Mouse (Mus musculus) hindlimb bud, embryonic 11.5 days (tissue): ENCODE results near the gene Sstr3.

Experiments used
- DNase-seq: peaks from one replicate; pipeline ENCODE4 v3.0.0-alpha.2; 2012; ENCODE audit warnings: low read depth, low spot score; ENCODE audit errors: extremely low spot score

Sstr3 gene

DNA sequence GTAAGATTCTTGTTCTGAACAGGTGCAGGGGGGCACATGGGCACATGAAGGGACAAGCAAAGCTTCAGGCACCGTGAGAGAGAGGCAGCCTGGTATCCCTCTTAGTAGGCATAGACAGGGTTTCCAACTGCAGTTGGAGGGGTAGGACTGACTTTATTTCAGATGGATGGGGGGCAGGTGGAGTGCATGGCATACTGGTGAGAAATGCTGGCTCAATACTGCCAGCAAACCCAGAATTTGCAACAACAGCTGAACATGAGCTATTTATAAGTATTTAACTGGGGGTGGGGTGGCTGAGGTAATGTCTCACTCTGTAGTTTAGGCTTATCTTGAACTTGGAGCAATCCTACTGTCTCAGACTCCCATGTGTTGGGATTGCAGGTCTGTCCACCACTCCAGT lies 40.5 kb downstream of the Sstr3 start:
- DNase-seq: no peak

GRCm38 (mm10) chr15:78502437-78503132 lies 41.9 kb downstream of the Sstr3 start:
- DNase-seq: no peak

- no peak for DNase-seq
Measured at GRCm38 (mm10) chr15:78494968-78495406, 49.5 kb downstream of the Sstr3 start, which contains the start of gene Il2rb. Gene Il2rb, minus strand, starts transcription at chr15:78495271.

GRCm38 (mm10) chr15:78493401-78494010 lies 51.0 kb downstream of the Sstr3 start:
- no peak for DNase-seq

DNA sequence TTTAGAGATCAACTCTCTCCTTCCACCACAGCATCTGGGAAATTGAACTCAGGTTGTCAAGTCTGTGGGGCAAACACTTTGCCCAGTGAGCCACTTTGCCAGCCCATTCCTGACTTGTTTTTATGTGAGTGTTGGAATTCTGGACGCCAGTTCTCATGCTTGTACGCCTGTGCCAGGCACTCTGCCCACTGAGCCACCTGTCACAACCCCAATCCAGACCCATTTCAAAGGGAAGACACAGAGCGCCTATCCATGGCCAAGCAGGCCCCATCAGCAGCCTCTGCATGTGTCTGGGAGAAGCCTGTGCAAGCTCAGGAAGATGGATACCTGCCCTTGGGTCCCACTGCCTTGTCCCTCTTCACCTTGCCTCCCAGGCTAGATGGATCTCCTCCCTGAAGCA lies 53.2 kb downstream of the Sstr3 start:
- DNase-seq: no peak

DNA sequence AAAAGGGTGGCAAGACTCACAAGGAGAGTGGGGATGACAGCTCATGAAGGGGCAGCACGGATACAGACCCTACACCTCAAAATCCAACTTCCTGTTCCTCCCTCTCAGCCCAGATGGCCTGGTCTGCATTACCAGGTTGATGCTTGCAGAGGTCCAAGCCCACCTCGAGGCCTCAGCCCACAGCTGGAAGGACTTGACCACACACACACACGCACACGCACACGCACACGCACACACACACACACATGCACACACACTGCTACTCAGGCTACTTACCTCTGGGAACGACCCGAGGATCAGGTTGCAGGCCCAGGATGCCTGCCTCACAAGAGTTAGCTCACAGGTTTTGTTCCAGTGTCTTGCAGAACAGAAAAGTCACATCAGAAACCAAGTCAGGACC lies 54.6 kb downstream of the Sstr3 start:
- DNase-seq: no peak

- DNase-seq: no peak
Measured at GRCm38 (mm10) chr15:78489248-78489647, 55.2 kb downstream of the Sstr3 start.

- DNase-seq: no peak
Measured at GRCm38 (mm10) chr15:78487066-78487465, 57.4 kb downstream of the Sstr3 start.
